Mouse (Mus musculus): ENCODE data around the gene Tollip. TPM values are rescaled to one million over a fixed set of nuclear protein-coding genes. Genes with fewer than 3 reads are reported as not detected.
"Not testable (repeated sequence)": the region's sequence is repeated elsewhere in the genome, so short reads cannot be mapped to it uniquely, and the experiment has no call there.

Gene Tollip
- polyA plus RNA-seq, 1 experiment from 2014 or later = 24.5 TPM

DNA sequence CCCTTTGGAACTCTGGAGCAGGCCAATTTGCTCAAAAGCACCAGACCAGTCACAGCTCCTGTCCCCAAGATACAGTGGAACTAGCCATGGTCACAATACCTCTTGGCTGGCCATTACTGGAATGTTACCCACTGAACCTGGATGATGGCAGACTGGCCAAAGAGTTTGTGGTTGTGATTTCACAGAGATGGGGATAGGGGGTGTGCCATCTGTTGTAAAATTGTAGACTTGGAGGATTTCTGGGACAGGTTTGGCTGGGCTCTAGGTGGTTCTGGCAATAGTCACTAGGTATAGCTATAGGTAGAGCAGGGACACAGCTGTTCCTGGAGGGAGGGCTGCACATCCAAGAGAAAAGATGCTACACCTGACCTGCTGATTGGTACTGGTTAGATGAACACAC lies 29.2 kb upstream of the Tollip start:
- no peak for ATAC-seq (ENCODE audit: low read depth)
- peaks cover 62% of the 10 kb centered on the region for H3K27me3 ChIP-seq (ENCODE audit: control insufficient read depth, insufficient read depth, low read depth, low read length)
- no peaks in the 10 kb centered on the region for H3K36me3 ChIP-seq (ENCODE audit: control insufficient read depth, insufficient read depth)
- H3K4me1 ChIP-seq (ENCODE audit: control insufficient read depth, low read depth, low read length) = peaks cover 4% of the 10 kb centered on the region; the same call in 1 of the 2 replicates
- no peak overlapping the region for H3K4me2 ChIP-seq (ENCODE audit: low read depth, low read length)
- H3K4me3 ChIP-seq (ENCODE audit: low read depth, low read length) = no peak overlapping the region
- H3K9me3 ChIP-seq (replicated peaks; ENCODE audit: control insufficient read depth, low read length) = no peaks in the 10 kb centered on the region
- no peak overlapping the region for H3K9ac ChIP-seq (ENCODE audit: low read depth, low read length)
- no peak overlapping the region for H3K27ac ChIP-seq (ENCODE audit: low read length)

DNA sequence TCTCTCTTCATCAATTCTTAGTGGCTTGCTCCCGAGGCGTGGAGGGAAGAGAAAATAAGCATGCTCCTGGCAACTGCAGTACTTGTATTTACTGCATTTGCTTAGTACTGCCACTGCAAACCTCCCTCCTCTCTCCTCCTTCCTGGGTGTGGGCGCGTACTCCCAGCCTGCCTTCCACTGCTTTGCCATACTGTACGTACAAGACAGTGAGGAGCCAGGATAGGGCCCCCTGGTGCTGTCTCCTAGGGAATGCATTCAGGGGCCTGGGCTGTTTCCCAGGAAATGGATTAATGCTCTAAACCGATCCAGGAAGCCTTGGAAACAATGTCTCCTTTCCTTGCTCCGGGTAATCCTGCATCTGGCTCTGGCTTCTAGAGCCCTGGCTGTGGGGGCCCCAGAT lies 27.6 kb upstream of the Tollip start:
- H3K9ac ChIP-seq (ENCODE audit: low read depth, low read length) = no peak overlapping the region
- H3K4me1 ChIP-seq (ENCODE audit: control insufficient read depth, low read depth, low read length) = peaks cover 4% of the 10 kb centered on the region; the same call in 1 of the 2 replicates
- no peak for ATAC-seq (ENCODE audit: low read depth)

DNA sequence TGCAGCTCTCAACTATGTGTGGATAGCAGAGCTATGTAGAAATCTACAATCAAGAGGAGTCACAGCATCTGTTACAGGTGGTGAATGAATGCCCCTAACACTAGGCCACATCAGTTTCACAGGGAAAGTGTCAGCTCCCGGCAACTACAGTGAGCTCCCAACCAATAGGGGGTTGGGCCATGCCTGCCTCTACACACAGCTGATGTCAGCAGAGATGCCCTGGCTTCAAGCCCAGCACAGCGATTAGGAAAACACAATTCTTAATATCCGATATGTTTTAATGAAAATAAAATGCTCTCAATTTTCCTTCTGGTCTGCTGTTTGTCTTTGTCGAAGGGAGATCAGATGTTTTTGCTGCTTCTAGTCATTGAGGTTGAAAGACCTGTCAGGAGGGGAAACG lies 25.1 kb upstream of the Tollip start:
- H3K36me3 ChIP-seq (ENCODE audit: control insufficient read depth, insufficient read depth) = no peaks in the 10 kb centered on the region
- 49% methylated on average over 5 of the region's 5 CpGs for WGBS (ENCODE audit: insufficient replicate concordance)
- no peak overlapping the region for H3K4me2 ChIP-seq (ENCODE audit: low read depth, low read length)
- ATAC-seq (ENCODE audit: low read depth) = no peak
- H3K9ac ChIP-seq (ENCODE audit: low read depth, low read length) = no peak overlapping the region
- H3K9me3 ChIP-seq (replicated peaks; ENCODE audit: control insufficient read depth, low read length) = no peaks in the 10 kb centered on the region
- H3K27ac ChIP-seq (ENCODE audit: low read length) = no peak overlapping the region
- H3K27me3 ChIP-seq (ENCODE audit: control insufficient read depth, insufficient read depth, low read depth, low read length) = peaks cover 23% of the 10 kb centered on the region
- no peaks in the 10 kb centered on the region for H3K4me1 ChIP-seq (ENCODE audit: control insufficient read depth, low read depth, low read length)
- H3K4me3 ChIP-seq (ENCODE audit: low read depth, low read length) = no peak overlapping the region

More for the DNA sequence above, 27.6 kb upstream of the Tollip start:
- no peaks in the 10 kb centered on the region for H3K9me3 ChIP-seq (replicated peaks; ENCODE audit: control insufficient read depth, low read length)
- no peak overlapping the region for H3K27ac ChIP-seq (ENCODE audit: low read length)
- 28% methylated on average over 7 of the region's 7 CpGs for WGBS (ENCODE audit: insufficient replicate concordance)
- no peak overlapping the region for H3K4me2 ChIP-seq (ENCODE audit: low read depth, low read length)
- H3K4me3 ChIP-seq (ENCODE audit: low read depth, low read length) = no peak overlapping the region
- no peaks in the 10 kb centered on the region for H3K36me3 ChIP-seq (ENCODE audit: control insufficient read depth, insufficient read depth)
- peaks cover 48% of the 10 kb centered on the region for H3K27me3 ChIP-seq (ENCODE audit: control insufficient read depth, insufficient read depth, low read depth, low read length)

DNA sequence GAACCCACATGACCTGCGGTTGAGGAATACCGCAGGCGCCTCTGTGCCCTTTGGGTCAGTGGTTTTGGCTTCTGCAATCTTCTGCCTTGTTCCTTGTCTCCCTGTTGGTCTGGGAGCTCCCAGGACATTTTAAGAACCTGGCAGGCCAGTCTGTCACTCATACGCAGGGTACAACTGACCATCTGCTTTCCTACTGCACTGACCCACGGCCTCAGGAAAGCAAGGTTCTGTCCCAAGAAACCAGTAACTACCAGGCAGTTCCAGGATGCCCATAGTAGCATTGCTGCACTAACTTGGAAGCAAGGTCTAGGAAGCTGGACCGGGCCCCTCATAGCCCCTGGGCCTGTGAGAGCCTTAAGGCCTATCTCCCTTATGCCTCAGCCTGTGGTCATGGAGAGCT lies 16.6 kb upstream of the Tollip start:
- no peak overlapping the region for H3K4me2 ChIP-seq (ENCODE audit: low read depth, low read length)
- H3K4me3 ChIP-seq (ENCODE audit: low read depth, low read length) = no peak overlapping the region
- H3K36me3 ChIP-seq (ENCODE audit: control insufficient read depth, insufficient read depth) = no peaks in the 10 kb centered on the region
- WGBS (ENCODE audit: insufficient replicate concordance) = 79% methylated on average over 6 of the region's 6 CpGs
- H3K4me1 ChIP-seq (ENCODE audit: control insufficient read depth, low read depth, low read length) = no peaks in the 10 kb centered on the region
- no peak for ATAC-seq (ENCODE audit: low read depth)
- no peaks in the 10 kb centered on the region for H3K27me3 ChIP-seq (ENCODE audit: control insufficient read depth, insufficient read depth, low read depth, low read length)
- H3K9ac ChIP-seq (ENCODE audit: low read depth, low read length) = no peak overlapping the region
- no peak overlapping the region for H3K27ac ChIP-seq (ENCODE audit: low read length)
- no peaks in the 10 kb centered on the region for H3K9me3 ChIP-seq (replicated peaks; ENCODE audit: control insufficient read depth, low read length)

DNA sequence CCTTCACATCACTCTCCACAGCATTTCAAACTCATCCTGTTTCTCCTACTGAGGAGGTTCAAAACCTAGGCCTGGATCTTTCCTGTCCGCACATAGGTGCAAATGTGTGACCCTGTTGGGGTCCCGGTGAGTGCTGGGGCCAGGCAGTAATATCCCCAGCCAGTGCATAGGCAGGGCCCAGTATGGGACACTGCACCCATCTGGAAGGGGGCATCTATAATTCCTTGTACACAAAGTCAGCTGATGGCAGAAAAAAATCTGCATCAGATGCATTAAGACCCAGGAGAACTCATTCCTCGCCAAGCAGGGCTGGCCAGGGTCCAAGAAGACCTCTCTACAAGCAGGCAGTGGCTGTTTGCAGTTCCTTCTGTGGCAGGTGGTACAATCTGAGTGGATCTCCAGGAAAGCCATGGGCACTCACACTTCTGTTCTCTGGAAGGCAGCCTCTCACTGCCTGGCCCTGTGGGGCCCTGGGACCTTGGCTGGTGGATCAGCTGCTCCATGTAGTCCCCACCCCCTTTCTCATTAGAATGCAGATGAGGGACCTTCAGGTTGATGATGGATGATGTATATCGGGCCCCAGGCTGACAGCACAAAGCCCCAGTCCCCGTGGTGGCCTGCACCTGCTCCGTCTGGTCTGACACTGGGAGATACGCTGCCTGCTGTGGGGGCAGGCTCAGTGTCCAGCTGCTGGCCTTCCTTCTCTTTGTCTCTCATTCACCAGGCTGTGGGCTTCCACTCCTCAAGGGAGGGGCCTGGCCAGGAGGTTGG lies 16.0 kb upstream of the Tollip start:
- 58% methylated on average over 7 of the region's 7 CpGs for WGBS (ENCODE audit: insufficient replicate concordance)
- Histone ChIP-seq H3K4me3 (ENCODE audit: low read depth, low read length) (no peak overlapping the region), H3K36me3 (ENCODE audit: control insufficient read depth, insufficient read depth) (no peaks in the 10 kb centered on the region), H3K9ac (ENCODE audit: low read depth, low read length) (no peak overlapping the region), H3K9me3 (replicated peaks; ENCODE audit: control insufficient read depth, low read length) (no peaks in the 10 kb centered on the region), H3K27me3 (ENCODE audit: control insufficient read depth, insufficient read depth, low read depth, low read length) (no peaks in the 10 kb centered on the region), H3K27ac (ENCODE audit: low read length) (no peak overlapping the region), H3K4me2 (ENCODE audit: low read depth, low read length) (no peak overlapping the region), H3K4me1 (ENCODE audit: control insufficient read depth, low read depth, low read length) (no peaks in the 10 kb centered on the region)
- no peak for ATAC-seq (ENCODE audit: low read depth)

DNA sequence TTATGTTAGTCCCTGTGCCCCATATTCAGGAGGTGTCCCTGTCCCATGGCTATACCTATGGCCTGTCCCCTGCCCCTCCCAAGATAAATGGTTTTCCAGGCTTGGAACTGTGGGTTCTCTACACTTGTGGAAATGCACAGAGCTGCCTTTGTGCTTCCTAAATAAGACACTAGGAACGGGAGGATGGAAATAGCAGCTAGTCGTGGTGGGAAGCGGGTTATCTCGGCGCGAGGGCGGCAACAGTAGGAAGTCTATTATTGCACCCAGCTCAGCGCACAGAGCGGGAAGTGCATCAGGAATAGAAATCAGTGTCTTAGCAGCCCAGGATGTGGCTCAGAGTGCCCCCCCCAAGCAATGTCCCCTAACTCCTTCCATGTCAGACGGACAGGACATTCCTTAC lies 10.3 kb upstream of the Tollip start:
- Histone ChIP-seq H3K4me3 (ENCODE audit: low read depth, low read length) (no peak overlapping the region), H3K9me3 (replicated peaks; ENCODE audit: control insufficient read depth, low read length) (no peaks in the 10 kb centered on the region), H3K36me3 (ENCODE audit: control insufficient read depth, insufficient read depth) (no peaks in the 10 kb centered on the region), H3K4me1 (ENCODE audit: control insufficient read depth, low read depth, low read length) (no peaks in the 10 kb centered on the region), H3K27me3 (ENCODE audit: control insufficient read depth, insufficient read depth, low read depth, low read length) (no peaks in the 10 kb centered on the region), H3K9ac (ENCODE audit: low read depth, low read length) (no peak overlapping the region), H3K27ac (ENCODE audit: low read length) (no peak overlapping the region), H3K4me2 (ENCODE audit: low read depth, low read length) (no peak overlapping the region)
- 70% methylated on average over 10 of the region's 10 CpGs for WGBS (ENCODE audit: insufficient replicate concordance)
- no peak for ATAC-seq (ENCODE audit: low read depth)

DNA sequence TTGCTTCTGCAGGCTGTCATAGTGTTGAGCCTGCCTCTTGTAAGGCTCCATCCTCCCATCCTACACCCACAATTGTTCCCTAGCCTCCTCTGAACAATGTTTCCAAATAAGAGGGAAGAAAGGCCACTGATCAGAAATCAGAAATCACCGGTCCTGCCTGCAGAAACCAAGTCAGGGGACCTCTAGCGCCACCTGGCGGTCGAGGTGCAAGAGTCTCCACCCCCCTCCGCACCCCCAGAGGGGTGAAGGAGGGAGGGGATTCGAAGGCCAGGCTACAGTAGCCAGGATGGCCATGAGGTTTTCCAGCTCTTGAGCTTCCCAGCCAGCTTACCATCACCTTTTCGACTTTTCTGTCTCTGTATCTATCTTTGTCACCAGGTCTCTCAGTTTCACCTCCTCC lies 6.6 kb upstream of the Tollip start:
- H3K9ac ChIP-seq (ENCODE audit: low read depth, low read length) = no peak overlapping the region
- no peaks in the 10 kb centered on the region for H3K36me3 ChIP-seq (ENCODE audit: control insufficient read depth, insufficient read depth)
- H3K27ac ChIP-seq (ENCODE audit: low read length) = no peak overlapping the region
- WGBS (ENCODE audit: insufficient replicate concordance) = 4% methylated on average over 7 of the region's 7 CpGs
- H3K27me3 ChIP-seq (ENCODE audit: control insufficient read depth, insufficient read depth, low read depth, low read length) = no peaks in the 10 kb centered on the region; the same call in 1 of the 2 replicates
- H3K4me2 ChIP-seq (ENCODE audit: low read depth, low read length) = no peak overlapping the region
- no peaks in the 10 kb centered on the region for H3K9me3 ChIP-seq (replicated peaks; ENCODE audit: control insufficient read depth, low read length)
- no peak for ATAC-seq (ENCODE audit: low read depth)
- H3K4me3 ChIP-seq (ENCODE audit: low read depth, low read length) = no peak overlapping the region
- H3K4me1 ChIP-seq (ENCODE audit: control insufficient read depth, low read depth, low read length) = no peaks in the 10 kb centered on the region

DNA sequence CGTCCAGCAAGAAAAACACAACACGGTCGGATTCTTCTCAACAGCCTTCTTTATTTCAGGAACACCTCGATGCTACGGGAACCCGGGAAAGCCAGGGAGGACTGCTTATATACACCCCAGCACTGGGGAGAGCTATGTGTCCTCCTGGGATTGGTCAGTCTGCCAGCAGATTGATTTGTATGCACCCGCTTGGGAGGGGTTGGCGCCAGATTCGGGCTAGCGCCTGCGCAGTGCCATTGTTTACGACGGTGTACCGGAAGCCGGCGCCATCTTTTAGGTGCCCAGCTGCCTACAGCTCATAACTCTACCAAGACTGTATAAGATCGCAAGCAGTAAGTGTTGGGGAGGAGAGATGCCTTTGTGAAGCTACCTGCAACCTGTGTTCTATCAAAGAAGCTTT lies 5.8 kb upstream of the Tollip start:
- H3K36me3 ChIP-seq (ENCODE audit: control insufficient read depth, insufficient read depth); H3K27me3 ChIP-seq (ENCODE audit: control insufficient read depth, insufficient read depth, low read depth, low read length); ATAC-seq (ENCODE audit: low read depth); H3K27ac ChIP-seq (ENCODE audit: low read length); H3K9ac ChIP-seq (ENCODE audit: low read depth, low read length); H3K4me2 ChIP-seq (ENCODE audit: low read depth, low read length); H3K4me3 ChIP-seq (ENCODE audit: low read depth, low read length); H3K4me1 ChIP-seq (ENCODE audit: control insufficient read depth, low read depth, low read length); H3K9me3 ChIP-seq (replicated peaks; ENCODE audit: control insufficient read depth, low read length): not testable (repeated sequence)
- WGBS (ENCODE audit: insufficient replicate concordance) = 84% methylated on average over 17 of the region's 17 CpGs

DNA sequence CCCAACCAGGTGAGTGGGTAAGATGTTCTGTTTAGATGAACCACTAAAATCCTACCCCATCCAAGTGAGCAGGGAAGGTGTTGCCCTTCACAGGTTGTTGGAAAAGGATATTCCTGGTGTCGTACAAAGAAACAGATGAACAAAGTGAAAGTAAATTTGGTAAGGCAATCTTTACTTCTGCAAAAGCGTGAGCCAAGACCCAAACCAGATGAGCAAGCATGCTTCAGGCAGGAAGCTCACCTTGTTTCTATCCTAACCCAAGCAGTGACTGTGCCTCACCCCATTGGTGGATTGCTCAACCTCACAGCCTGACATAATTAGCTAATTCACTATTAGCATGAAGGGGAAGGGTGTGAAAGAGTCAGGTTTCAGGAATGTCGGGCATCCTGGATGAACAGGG lies 7.0 kb downstream of the Tollip start:
- no peak overlapping the region for H3K4me2 ChIP-seq (ENCODE audit: low read depth, low read length)
- no peak overlapping the region for H3K27ac ChIP-seq (ENCODE audit: low read length)
- ATAC-seq (ENCODE audit: low read depth) = no peak
- H3K36me3 ChIP-seq (ENCODE audit: control insufficient read depth, insufficient read depth) = no peaks in the 10 kb centered on the region
- H3K9me3 ChIP-seq (replicated peaks; ENCODE audit: control insufficient read depth, low read length) = no peaks in the 10 kb centered on the region
- WGBS (ENCODE audit: insufficient replicate concordance) = 44% methylated on average over 3 of the region's 3 CpGs
- peaks cover 5% of the 10 kb centered on the region for H3K27me3 ChIP-seq (ENCODE audit: control insufficient read depth, insufficient read depth, low read depth, low read length)
- no peak overlapping the region for H3K4me3 ChIP-seq (ENCODE audit: low read depth, low read length)
- no peaks in the 10 kb centered on the region for H3K4me1 ChIP-seq (ENCODE audit: control insufficient read depth, low read depth, low read length)
- H3K9ac ChIP-seq (ENCODE audit: low read depth, low read length) = no peak overlapping the region

Measured in liver, embryonic 16.5 days (tissue).